Mouse (Mus musculus): ENCODE data around the gene Cbx4.

Gene Cbx4

DNA sequence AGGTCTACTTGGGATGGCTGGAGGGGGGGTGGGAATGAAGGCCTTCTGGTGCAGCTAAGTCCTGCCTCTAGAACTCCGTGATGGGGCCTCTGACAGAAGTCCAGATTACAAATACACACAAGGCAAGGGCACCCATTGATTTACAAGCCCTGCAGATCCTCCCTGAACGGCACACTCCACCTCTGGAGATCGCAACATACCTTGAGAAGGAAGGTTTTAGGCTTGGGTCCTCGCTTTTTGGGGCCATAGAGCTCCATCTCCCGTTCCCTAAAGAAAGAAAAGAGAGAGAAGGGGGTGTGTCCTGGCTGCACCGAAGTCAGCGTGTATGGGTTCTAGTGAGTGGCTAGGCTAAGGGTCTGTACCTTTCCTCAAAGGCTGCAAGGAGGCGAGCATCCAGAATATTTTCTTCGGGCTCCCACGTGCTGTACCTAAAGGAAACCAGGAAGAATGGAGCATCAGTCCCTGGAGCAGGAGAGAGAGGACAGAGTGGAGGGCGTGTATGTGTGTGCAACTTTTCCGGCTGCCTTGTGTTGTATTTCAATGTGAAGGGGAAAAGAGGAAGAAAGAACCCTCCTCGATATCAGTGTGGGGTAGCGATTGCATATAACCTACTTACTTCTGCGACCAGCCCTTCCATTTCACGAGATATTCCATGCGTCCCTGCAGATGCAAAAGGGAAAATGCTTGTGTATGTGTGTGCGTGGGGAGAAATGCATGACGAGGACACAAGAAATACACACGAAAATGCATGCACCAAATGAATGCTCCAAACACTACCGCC is 46.1 kb downstream of the Cbx4 start:
- no peak for DNase-seq

DNA sequence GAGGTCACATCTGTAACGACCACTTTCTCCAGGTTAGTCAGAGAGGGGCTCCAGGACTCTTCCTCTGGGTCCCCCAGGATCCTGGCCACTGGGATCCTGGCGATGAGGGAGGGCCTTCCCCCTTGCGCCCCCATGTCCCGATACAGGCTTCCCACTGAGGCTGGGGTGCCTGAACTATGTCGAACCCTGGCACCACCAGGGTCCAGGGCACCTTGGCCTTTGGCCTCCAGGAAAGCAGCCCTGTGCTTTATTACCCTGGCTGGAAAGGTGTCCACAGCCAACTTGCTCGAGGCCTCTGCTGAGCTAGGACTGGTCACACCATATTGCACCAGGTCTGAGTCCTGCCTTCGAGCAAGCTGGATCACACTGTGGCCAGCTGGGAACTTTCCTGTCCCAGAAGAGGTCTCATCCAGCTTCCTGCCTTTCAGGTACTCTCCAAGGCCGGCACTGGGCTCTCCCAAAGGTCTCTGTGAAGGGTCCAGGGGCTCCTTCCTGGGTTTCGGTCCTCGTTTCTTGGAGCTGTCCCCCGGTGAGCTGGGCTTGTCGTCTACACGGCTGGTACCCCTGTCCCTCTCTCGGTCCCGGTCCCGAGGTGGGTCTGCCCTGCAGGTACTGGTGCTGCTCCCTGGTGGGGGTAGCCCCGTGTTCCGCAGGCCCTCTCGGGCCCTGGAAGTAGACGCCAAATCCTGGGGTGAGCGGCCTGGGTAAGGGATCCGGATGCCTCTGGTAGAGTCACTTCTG is 47.1 kb downstream of the Cbx4 start:
- DNase-seq = no peak

DNA sequence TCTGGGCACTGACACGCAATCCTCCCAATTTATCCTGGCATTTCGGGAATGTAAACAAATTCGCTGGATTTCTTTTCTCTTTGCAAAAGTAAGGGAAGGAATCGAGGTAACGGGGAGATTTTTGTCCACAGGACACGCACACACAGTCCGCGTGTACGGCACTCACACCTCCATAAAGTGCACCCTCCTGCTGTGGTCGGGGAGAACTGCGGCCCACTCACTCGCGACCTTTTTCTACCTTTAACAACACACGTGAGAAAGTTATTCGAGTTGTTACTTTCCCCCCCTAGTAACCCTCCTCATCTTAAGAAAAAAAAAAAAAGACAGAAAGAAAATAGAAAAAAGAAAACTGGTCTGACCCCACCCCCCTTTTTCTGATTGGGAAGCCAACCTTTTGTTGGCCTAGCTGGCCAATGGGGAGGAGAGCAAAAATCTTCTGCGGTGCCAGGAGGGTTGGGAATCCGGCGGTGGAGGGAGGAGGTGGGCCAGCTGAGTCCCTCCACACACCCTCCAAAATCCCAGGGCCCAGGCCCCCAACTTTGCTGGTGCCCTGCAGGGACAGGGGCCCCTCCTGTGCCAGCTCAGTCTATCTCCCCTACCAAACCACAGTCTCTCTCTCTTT is 48.1 kb downstream of the Cbx4 start:
- no peak for DNase-seq

DNA sequence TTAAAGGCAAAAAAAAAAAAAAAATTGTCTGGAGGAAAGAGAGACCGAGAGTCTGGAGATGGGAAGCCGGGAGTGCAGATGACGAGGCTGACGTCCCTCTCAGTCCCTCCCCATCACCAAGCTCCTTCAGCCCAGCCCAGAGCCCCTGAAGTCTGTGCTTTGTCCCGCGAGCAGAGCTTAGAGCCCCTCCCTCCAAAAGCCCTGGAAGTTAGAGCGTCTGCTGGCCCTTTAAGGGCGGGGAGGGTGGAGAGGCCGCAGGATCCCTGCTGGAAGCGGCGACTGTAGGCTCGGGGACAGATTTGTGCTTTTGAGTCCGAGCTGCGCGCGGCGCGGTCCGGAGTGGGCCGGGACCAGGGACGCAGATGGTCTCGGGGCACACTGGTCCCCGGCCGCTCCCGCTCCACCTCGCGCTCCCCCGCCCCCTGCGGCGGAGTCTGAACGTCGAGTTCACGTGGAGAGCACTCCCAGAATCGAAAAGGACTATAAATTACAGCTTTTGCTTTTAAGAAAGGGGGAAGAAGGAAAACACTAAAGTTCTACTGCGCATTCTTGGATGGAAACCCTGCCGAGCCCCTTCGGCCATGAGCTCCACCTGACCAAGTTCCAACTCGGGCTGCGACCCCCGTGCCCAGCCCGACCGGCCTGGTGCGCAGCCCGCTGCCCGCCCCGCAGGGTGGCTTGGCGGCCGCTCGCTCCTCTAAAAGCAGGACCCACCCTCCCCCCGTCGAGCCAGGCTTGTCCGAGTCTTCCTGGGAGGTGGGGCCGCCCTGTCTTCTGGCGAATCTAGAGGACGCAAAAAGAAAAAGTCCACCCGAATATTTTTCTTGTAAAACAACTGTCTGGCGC is 48.9 kb downstream of the Cbx4 start:
- peak; percentile 44 for DNase-seq

DNA sequence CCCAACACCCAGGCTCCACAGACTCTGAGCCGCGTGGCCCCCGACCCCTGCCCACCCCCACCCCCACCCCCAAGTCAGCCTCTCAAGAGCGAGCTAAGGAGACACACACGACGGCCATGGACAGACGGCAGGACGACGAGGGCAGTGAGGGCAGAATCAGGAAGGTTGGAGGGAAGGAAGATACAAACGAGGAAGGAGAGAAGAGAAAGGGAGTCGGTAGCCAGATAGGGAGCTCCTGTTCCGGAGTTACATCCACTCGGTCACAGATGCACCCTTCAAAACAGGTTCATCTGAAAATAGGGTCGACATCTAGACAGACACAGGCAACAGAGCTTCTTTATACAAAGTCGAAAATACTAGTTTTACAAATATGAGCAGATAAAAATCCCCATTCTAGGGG is 49.6 kb downstream of the Cbx4 start:
- no peak for DNase-seq

DNA sequence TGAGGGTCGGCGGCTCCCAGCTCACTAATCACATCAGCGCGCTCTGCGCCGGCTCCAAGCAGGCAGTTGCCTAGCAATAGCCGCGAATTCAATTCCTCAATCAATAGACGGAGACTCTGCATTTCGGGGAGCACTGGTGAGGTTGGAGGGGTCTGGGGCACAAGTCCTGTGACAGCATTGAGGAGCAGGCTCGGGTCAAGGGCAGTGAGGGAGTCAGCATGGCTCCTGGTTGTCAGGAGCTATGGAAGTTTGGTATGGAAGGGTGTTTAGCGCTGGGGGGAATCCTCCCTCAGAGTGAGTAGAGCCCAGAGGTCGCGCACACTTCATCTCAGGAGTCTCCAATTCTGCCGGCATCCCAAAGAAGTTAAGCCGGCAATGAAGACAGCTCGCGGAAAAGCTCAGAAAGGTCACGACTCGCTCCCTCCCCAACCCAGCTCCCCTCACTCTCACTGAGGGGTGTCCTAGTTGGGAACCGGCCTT is 50.3 kb downstream of the Cbx4 start:
- no peak for DNase-seq

DNA sequence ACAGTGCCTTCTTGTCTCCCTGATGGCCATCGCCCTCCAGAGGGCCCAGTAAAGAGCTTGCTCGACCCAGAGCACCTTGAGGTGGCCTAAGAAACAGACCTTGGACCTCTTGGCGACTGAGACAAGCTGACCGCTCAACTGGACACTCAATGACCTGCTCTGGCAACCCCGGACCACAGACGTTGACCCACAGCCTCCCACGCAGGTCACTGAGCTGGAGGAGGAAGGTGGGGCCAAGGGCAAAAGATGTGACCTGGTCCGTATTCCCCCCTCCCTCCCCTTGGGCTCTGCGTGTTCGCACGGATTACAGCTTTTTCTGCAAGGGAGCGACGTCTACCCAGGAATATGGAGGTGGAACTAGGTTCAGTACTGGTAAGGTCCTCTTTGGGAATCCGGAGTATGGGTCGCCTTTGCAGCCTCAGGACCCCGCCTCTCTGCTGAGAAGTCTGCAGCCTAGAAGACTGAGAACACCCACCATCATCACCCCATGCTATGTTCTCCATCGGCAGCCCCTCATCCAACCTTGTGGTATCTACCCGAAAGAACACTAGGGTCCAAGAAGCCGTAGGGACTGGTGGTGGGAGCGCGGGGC is 50.8 kb downstream of the Cbx4 start:
- peak; percentile 35 for DNase-seq

DNA sequence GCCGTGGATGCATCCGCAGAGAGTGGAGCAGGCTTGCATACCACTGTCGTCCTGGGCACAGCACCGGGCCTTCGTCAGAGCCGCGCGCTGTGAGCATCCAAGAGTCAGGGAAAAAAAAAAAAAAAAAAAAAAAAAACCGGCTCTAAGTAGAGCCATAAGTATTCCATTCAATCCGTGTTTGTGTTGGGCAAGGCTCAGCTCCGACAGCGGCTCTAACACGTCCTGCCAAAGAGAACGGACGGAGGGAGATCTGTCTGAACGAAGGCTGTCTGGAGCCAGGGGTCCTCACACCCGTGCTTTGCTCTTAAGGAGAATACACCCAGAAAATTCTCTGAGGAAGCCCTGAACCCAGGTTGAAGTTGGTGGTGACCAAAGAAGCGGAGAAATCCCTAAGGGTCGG is 51.4 kb downstream of the Cbx4 start:
- DNase-seq = no peak

DNA sequence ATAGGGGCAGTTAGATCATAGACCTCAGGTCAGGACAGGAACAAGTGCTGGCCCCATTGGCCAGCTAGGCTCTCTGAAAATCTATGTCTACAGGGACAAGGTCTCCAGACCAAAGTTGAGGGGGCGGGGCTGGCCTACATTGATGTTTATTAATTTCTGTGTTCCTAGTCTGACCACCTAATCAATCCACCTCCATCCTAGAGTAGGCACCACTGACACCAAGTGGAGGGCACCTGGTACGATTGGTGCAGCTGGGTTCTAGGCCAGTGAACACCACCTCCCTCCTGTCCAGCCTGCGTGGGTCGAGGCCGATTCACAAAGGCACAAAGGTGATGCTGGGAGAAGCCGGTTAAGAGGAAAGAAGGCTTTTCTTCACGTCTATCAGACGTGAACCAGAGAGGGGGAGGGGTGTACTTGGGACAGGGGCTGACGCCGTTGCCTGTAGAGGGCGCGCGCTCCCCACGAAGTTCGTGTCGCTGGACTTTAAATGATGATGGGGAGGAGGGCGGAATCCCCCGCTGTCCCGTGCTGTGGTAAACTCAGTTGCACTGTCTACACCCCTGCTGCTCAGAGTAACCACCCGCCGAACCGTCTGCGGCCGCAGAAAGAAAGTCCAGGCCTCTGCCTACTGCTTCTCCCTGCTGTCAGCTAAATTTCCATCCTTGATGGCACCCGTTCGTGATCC is 52.0 kb downstream of the Cbx4 start:
- DNase-seq = peak; percentile 86

All from kidney, adult 18-20 months (tissue).